Mouse (Mus musculus) ES-E14 (cell line): ENCODE results near the gene Chrna4.
A peak's percentile ranks its signal among the peaks of the same experiment; 100 is the strongest.

Source experiments
- CHD2 ChIP-seq: IDR thresholded peaks from 2 replicates; pipeline ENCODE4 v1.6.1; 2014; ENCODE audit warnings: mild to moderate bottlenecking, low read depth, low read length, inconsistent platforms
- HCFC1 ChIP-seq: IDR thresholded peaks from 2 replicates; pipeline ENCODE4 v1.6.1; 2012; ENCODE audit warnings: low read length, inconsistent platforms, borderline replicate concordance; ENCODE audit not compliant: insufficient read depth
- MAFK ChIP-seq: IDR thresholded peaks from 2 replicates; pipeline ENCODE4 v1.6.1; 2014; ENCODE audit warnings: mild to moderate bottlenecking, low read depth, low read length, inconsistent platforms; ENCODE audit not compliant: insufficient read depth
- ZC3H11A ChIP-seq: IDR thresholded peaks from 2 replicates; pipeline ENCODE4 v1.6.1; 2012; ENCODE audit warnings: low read depth, mild to moderate bottlenecking, inconsistent platforms, low read length, borderline replicate concordance
- ZNF384 ChIP-seq: IDR thresholded peaks from 2 replicates; pipeline ENCODE4 v1.6.1; 2012; ENCODE audit warnings: low read depth, low read length, inconsistent platforms

DNA sequence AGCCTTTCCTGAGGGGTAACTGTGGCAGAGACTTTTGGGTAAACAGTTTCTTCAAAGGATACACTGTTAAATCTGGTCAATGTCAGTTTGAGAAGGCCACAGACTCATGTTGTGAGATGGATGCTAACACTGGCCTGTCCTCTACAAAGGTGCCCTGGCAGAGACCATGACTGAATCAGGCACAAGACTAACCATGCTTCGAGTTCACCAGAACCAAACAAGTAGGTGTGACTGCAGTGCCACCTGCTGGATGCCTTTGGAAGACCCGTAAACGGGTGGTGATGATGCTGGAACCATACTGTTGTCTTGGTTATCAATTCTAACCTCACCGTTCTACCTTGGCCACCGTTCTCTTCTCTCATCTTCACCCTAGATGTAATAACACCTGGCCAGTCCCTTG lies 16.8 kb upstream of the Chrna4 start:
- no peak for TF ChIP-seq ZNF384
- peak; percentile 90 for TF ChIP-seq ZC3H11A
- no peak for TF ChIP-seq CHD2
- TF ChIP-seq MAFK = no peak
- TF ChIP-seq HCFC1 = no peak
